Mouse (Mus musculus) intestine, postnatal 0 days (tissue): ENCODE measurements around the gene Rdh19. TPM values are rescaled to one million over a fixed set of nuclear protein-coding genes. Genes with fewer than 3 reads are reported as not detected.
A peak's percentile ranks its signal among the peaks of the same experiment; 100 is the strongest.

Experiments used
- ATAC-seq: fragments of 200-750 bp; cut with Nextera tagmentation; 2 replicates; pipeline ENCODE4 v1.8.0; 2017; ENCODE audit warnings: mild to moderate bottlenecking, moderate TSS enrichment, moderate library complexity
- H3K27ac ChIP-seq: fragments of 300-500 bp; sonication (generic); 2 replicates; pipeline ENCODE4 v1.5.1; 2014; ENCODE audit warnings: mild to moderate bottlenecking, low read depth, low read length, moderate library complexity
- H3K27me3 ChIP-seq: fragments of 300-500 bp; sonication (generic); replicated peaks from 2 replicates; pipeline ENCODE4 v1.6.1; 2014; ENCODE audit warnings: low read length, mixed read lengths; ENCODE audit not compliant: control insufficient read depth, insufficient read depth
- H3K36me3 ChIP-seq: fragments of 300-500 bp; sonication (generic); 2 replicates; pipeline ENCODE4 v1.6.1; 2014; ENCODE audit warnings: mild to moderate bottlenecking, moderate library complexity; ENCODE audit not compliant: control insufficient read depth, insufficient read depth
- H3K4me1 ChIP-seq: fragments of 300-500 bp; sonication (generic); replicated peaks from 2 replicates; pipeline ENCODE4 v1.6.1; 2014; ENCODE audit warnings: antibody characterized with exemption, low read length, mixed read lengths; ENCODE audit not compliant: control insufficient read depth, insufficient read depth
- H3K4me2 ChIP-seq: fragments of 300-500 bp; sonication (generic); replicated peaks from 2 replicates; pipeline ENCODE4 v1.6.1; 2014; ENCODE audit warnings: low read depth, mild to moderate bottlenecking, moderate library complexity
- H3K4me3 ChIP-seq: fragments of 300-500 bp; sonication (generic); 2 replicates; pipeline ENCODE4 v1.5.1; 2014; ENCODE audit warnings: low read depth, low read length
- H3K9ac ChIP-seq: fragments of 300-500 bp; sonication (generic); 2 replicates; pipeline ENCODE4 v1.6.1; 2014; ENCODE audit warnings: mild to moderate bottlenecking, low read depth, low read length
- H3K9me3 ChIP-seq: fragments of 300-500 bp; sonication (generic); 2 replicates; pipeline ENCODE4 v1.6.1; 2016; ENCODE audit warnings: mixed run types; ENCODE audit not compliant: control insufficient read depth
- CTCF ChIP-seq: sonication (generic); IDR thresholded peaks from 2 replicates; pipeline ENCODE4 v1.5.1; 2016; ENCODE audit warnings: low read depth, mild to moderate bottlenecking, control low read depth, antibody characterized with exemption, moderate library complexity
- WGBS: fragments of 180-500 bp; shearing (Covaris S2); extraction: QIAGEN DNeasy Blood & Tissue Kit; methylation state at CpG from one replicate; pipeline ENCODE4 v1.1.7; 2014; 5-methylcytosine and 5-hydroxymethylcytosine counted together
- polyA plus RNA-seq: library from polyadenylated mRNA; unstranded; fragments of >200 nt; fragmentation: Nextera tagmentation; extraction: Ambion mirVana; gene quantifications from 2 replicates; pipeline ENCODE4 v1.2.1, GENCODE M21; 2015

The Rdh19 gene
- polyA plus RNA-seq, 1 experiment from 2014 or later: not detected

DNA sequence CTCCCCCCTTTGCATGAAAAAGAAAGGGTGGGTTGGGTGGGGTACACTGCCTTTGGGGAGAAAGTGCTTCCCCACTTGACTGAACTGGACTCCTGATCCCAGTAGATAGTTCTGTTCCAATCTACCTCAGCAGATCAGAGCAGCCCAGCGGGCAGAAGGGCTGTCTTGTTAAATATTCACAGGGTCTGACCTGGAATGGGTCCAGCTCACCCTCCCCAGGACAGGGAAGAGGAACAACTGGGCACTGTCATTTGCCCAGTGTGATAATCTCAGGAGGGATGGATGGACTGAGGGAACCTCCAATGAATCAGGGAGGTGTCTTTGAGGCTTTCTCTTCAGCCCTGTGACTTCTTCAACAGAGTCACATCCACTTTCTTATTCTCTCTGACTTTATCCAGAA, 1.6 kb upstream of the Rdh19 start:
- no peak for TF ChIP-seq CTCF
- Histone ChIP-seq H3K4me2 (no peak overlapping the region), H3K9me3 (no peaks in the 10 kb centered on the region), H3K9ac (no peak overlapping the region), H3K4me1 (no peaks in the 10 kb centered on the region), H3K36me3 (no peaks in the 10 kb centered on the region), H3K4me3 (no peak overlapping the region), H3K27ac (no peak overlapping the region), H3K27me3 (no peaks in the 10 kb centered on the region)
- 44% methylated on average over 1 of the region's 1 CpGs for WGBS
- ATAC-seq: no peak

DNA sequence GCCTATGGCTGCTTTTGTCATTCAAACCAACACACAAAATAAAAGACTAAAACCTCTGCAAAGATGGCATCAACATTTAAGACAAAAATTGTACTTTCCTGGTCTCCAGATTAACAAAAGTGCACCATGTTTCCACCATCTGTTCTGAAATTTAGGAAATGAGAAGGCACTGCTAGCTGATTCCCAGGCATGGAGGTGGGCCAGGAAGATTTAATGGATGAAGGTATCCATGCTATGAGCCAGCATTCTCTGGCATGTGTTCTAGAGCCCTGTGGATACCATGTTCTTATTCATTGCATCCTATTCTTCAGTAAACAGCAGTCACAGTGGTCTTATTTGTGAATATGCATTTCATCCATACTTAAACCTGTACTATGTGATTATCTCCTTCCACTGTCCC, 6.6 kb downstream of the Rdh19 start:
- no peaks in the 10 kb centered on the region for H3K9me3 ChIP-seq
- no peak overlapping the region for H3K4me2 ChIP-seq
- no peak for TF ChIP-seq CTCF
- H3K4me3 ChIP-seq: no peak overlapping the region
- H3K27me3 ChIP-seq: no peaks in the 10 kb centered on the region
- no peak overlapping the region for H3K27ac ChIP-seq
- H3K36me3 ChIP-seq: no peaks in the 10 kb centered on the region
- H3K4me1 ChIP-seq: no peaks in the 10 kb centered on the region
- no peak overlapping the region for H3K9ac ChIP-seq
- ATAC-seq: no peak

DNA sequence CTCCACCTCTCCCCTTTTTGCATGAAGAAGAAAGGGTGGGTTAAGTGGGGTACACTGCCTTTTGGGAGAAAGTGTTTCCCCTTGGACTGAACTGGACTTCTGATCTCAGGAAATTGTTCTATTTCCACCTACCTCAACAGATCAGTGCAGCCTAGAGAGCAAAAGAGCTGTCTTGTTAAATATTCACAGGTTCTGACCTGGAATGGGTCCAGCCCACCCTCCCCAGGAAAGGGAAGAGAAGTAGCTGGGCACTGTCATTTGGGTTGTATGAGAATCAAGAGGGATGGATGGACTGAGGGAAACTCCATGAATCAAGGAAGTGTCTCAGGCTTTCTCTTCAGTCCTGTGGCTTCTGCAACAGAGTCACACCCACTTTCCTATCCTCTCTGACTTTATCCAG, 15.2 kb downstream of the Rdh19 start:
- Histone ChIP-seq H3K9ac (no peak overlapping the region), H3K4me1 (no peaks in the 10 kb centered on the region), H3K4me2 (no peak overlapping the region), H3K36me3 (no peaks in the 10 kb centered on the region), H3K4me3 (no peak overlapping the region), H3K27ac (no peak overlapping the region), H3K27me3 (no peaks in the 10 kb centered on the region), H3K9me3 (no peaks in the 10 kb centered on the region)
- ATAC-seq: no peak
- TF ChIP-seq CTCF: no peak

DNA sequence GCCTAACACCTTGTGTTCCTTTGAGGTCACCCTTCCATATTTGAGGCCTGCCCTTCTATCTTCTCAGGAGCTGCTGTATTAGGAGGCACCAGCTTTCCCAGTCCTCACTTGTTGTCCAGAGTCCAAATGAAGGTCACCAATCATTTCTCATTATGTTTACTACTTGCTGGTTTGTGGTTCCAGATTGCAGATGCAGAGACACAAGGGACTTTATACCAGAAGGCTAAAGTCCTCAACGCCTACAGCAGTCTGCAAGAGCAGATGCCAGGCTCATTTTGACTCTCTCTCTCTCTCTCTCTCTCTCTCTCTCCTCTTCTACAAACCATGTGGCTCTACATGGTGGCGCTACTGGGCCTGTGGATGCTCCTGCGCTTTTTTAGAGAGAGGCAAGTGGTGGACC, 16.5 kb downstream of the Rdh19 start, which contains the start of gene Rdh16f2:
Rdh16f2 (plus strand) TSS at position 243 of the 400 bp plus-strand sequence.
- TF ChIP-seq CTCF: no peak
- Histone ChIP-seq H3K9me3 (no peaks in the 10 kb centered on the region), H3K4me3 (no peak within 1 kb of the TSS), H3K4me1 (no peaks in the 10 kb centered on the region), H3K36me3 (no peaks in the 10 kb centered on the region), H3K4me2 (no peak within 1 kb of the TSS), H3K27ac (no peak within 1 kb of the TSS), H3K27me3 (no peaks in the 10 kb centered on the region), H3K9ac (no peak within 1 kb of the TSS)
- peak; percentile 33; the same call in 1 of the 2 replicates for ATAC-seq
- WGBS: 79% methylated on average over 3 of the region's 3 CpGs

GRCm38 (mm10) chr10:127872484-127872883, 22.8 kb downstream of the Rdh19 start:
- no peak overlapping the region for H3K27ac ChIP-seq
- H3K36me3 ChIP-seq: no peaks in the 10 kb centered on the region
- ATAC-seq: no peak
- H3K9me3 ChIP-seq: no peaks in the 10 kb centered on the region
- no peak overlapping the region for H3K4me3 ChIP-seq
- peak; percentile 84 for TF ChIP-seq CTCF
- H3K4me2 ChIP-seq: no peak overlapping the region
- H3K4me1 ChIP-seq: no peaks in the 10 kb centered on the region
- WGBS: 71% methylated on average over 4 of the region's 4 CpGs
- no peaks in the 10 kb centered on the region for H3K27me3 ChIP-seq
- no peak overlapping the region for H3K9ac ChIP-seq

GRCm38 (mm10) chr10:127877681-127878080, 28.0 kb downstream of the Rdh19 start:
- Histone ChIP-seq H3K36me3 (no peaks in the 10 kb centered on the region), H3K4me2 (peak overlapping the region; percentile 51), H3K4me1 (peaks cover 6% of the 10 kb centered on the region; the same call in 1 of the 2 replicates), H3K4me3 (no peak overlapping the region), H3K9me3 (no peaks in the 10 kb centered on the region), H3K9ac (no peak overlapping the region), H3K27ac (peak overlapping the region; percentile 83), H3K27me3 (no peaks in the 10 kb centered on the region)
- peak; percentile 29 for TF ChIP-seq CTCF
- peak; percentile 90 for ATAC-seq
- WGBS: 17% methylated on average over 2 of the region's 2 CpGs
